Comparison of ENCODE assay signal across 10 mouse cellular contexts in genomic region chr2:102021371-102022084, GRCm38 (mm10).
A peak's percentile ranks its signal among the peaks of the same experiment; 100 is the strongest.
DNase-seq lines count a peak whose midpoint lies in the region; ATAC-seq and TF ChIP-seq lines count a peak whose summit lies in the region.
"Had no signal": no experiment of that assay in that cellular context is flagged by ENCODE, and none has a peak within 500 bp of the region (broad histone marks: within the 10 kb centered on the region; RNA-seq: fewer than 3 reads in every experiment).

No protein-coding gene starts in this region.

- H3K4me2 ChIP-seq in forebrain, embryonic 15.5 days (replicated peaks): no peak overlapping the region
- no peak overlapping the region for H3K4me2 ChIP-seq in neural tube, embryonic 12.5 days (replicated peaks)
- H3K4me2 ChIP-seq: liver, embryonic 12.5 days had no signal

- H3K4me1 ChIP-seq in forebrain, embryonic 15.5 days: peaks cover 27% of the 10 kb centered on the region
- peaks cover 10% of the 10 kb centered on the region for H3K4me1 ChIP-seq in neural tube, embryonic 12.5 days
- H3K4me1 ChIP-seq: liver, embryonic 12.5 days had no signal

- H3K4me3 ChIP-seq in layer of hippocampus, adult 2 months: no peak overlapping the region
- H3K4me3 ChIP-seq in forebrain, embryonic 15.5 days: no peak overlapping the region
- no peak overlapping the region for H3K4me3 ChIP-seq in neural tube, embryonic 12.5 days
- H3K4me3 ChIP-seq: liver, embryonic 12.5 days had no signal

- no peaks in the 10 kb centered on the region for H3K27me3 ChIP-seq in forebrain, embryonic 15.5 days
- H3K27me3 ChIP-seq in neural tube, embryonic 12.5 days (replicated peaks): no peaks in the 10 kb centered on the region
- H3K27me3 ChIP-seq: liver, embryonic 12.5 days had no signal

- no peaks in the 10 kb centered on the region for H3K9me3 ChIP-seq in forebrain, embryonic 15.5 days
- no peaks in the 10 kb centered on the region for H3K9me3 ChIP-seq in neural tube, embryonic 12.5 days
- H3K9me3 ChIP-seq: liver, embryonic 12.5 days had no signal

- no peak for DNase-seq in layer of hippocampus, adult 2 months (ENCODE audit: low spot score in 2 of 2)
- DNase-seq in layer of hippocampus, postnatal 10 days (ENCODE audit: low spot score in 2 of 2): no peak
- DNase-seq in kidney, postnatal 14 days: peak; percentile 56
- DNase-seq in gastrocnemius, adult 18-20 months (ENCODE audit: low spot score): no peak
- DNase-seq in right cerebral cortex, postnatal 25 days: no peak
- DNase-seq: right cerebral cortex, postnatal 4 days; thymus, postnatal 14 days had no signal

- H3K36me3 ChIP-seq in forebrain, embryonic 15.5 days: no peaks in the 10 kb centered on the region
- no peaks in the 10 kb centered on the region for H3K36me3 ChIP-seq in neural tube, embryonic 12.5 days
- H3K36me3 ChIP-seq: liver, embryonic 12.5 days had no signal

- 49% methylated on average over 11 of the region's 11 CpGs for WGBS in forebrain, embryonic 15.5 days
- 39% methylated on average over 11 of the region's 11 CpGs for WGBS in neural tube, embryonic 12.5 days

- 0 out of 2 replicates have a peak overlapping the region, but pooled peaks have one; percentile 10 for H3K27ac ChIP-seq in layer of hippocampus, adult 2 months
- peak overlapping the region; percentile 58 for H3K27ac ChIP-seq in forebrain, embryonic 15.5 days (replicated peaks)
- no peak overlapping the region for H3K27ac ChIP-seq in neural tube, embryonic 12.5 days
- H3K27ac ChIP-seq: liver, embryonic 12.5 days had no signal

- ATAC-seq in forebrain, embryonic 15.5 days (replicated peaks): no peak
- ATAC-seq in neural tube, embryonic 12.5 days (ENCODE audit: low FRiP score, low read depth): peak; percentile 45
- ATAC-seq: liver, embryonic 12.5 days had no signal

- no peak overlapping the region for H3K9ac ChIP-seq in forebrain, embryonic 15.5 days (replicated peaks)
- H3K9ac ChIP-seq in neural tube, embryonic 12.5 days: 0 out of 2 replicates have a peak overlapping the region, but pooled peaks have one; percentile 38
- H3K9ac ChIP-seq: liver, embryonic 12.5 days had no signal

- no peak for TF ChIP-seq CTCF in layer of hippocampus, adult 2 months (conservative IDR thresholded peaks at IDR 0.05)
